Mouse (Mus musculus) layer of hippocampus, adult 8-10 months (tissue): ENCODE measurements at regions not wholly inside any gene's neighbourhood (a gene's known extent, or its start where the extent isn't known, plus 50 kb on each side); places are given as distances from the start of the nearest gene placed in this dataset.
A peak's percentile ranks its signal among the peaks of the same experiment; 100 is the strongest.

Experiments used
- DNase-seq, 2 experiments: peaks; one replicate each; pipeline ENCODE4 v3.0.0; 2022; ENCODE audit warnings: low spot score in 2 of 2

DNA sequence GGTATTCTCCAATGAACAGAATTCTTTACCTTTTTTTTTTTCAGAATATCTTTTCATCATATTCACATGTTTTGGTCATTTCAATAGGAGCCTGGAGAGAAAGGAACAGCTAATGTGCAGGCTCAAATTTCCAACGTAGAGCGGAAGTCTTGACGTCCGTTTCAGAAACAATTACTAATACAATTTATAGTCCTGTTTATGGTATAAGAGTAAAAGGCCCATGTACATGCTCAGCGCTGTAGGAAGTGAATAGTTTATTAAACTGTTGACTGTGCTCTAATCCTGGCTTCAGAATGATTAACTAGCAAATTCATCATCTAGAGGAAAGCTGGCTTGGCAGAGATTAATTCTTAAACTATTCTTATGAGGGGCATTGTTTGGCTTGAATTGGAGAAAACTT is 142.1 kb downstream of the Pik3r1 start:
- DNase-seq, result no peak

DNA sequence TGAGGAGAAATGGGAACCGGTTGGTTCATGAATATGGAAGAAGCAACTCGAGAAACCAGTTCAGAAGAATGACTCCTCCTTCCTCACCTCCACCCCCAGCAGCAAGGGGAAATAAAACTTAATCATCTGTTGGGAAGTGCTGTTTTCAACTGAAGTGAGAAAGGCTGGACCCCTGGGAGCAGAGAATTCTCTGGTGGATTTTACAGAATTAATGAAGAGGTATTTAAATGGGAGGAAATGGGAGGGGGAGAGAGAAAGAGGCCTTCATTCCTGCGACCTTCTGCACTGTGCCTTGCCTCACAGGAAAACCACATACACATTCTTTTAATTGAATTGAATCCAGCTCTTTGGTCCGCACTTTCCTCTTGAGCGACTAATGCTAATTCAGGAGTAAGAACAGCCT is 143.8 kb downstream of the Pik3r1 start:
- no peak for DNase-seq

GRCm38 (mm10) chr13:101622649-101623048 is 145.4 kb downstream of the Pik3r1 start:
- DNase-seq, result no peak

DNA sequence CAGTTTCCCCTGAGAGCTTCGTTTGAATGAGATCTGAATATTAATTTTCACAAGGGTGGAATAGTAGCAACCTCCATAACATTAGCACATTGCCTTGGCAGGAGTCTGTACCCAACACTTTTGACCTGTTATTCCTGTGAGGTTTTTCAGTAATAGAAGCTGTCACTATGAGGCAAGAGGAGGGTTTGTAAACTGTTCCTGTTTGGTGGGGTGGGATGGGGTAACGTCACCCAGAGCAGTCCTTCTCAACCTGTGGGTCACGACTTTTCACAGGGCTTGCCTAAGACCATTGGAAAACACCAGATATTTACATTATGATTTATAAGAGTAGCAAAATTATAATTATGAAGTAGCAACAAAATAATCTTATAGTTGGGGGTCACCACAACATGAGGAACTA is 147.4 kb downstream of the Pik3r1 start:
- DNase-seq, result no peak

- DNase-seq, result no peak
Observed at GRCm38 (mm10) chr13:101619154-101619553, 148.9 kb downstream of the Pik3r1 start.

DNA sequence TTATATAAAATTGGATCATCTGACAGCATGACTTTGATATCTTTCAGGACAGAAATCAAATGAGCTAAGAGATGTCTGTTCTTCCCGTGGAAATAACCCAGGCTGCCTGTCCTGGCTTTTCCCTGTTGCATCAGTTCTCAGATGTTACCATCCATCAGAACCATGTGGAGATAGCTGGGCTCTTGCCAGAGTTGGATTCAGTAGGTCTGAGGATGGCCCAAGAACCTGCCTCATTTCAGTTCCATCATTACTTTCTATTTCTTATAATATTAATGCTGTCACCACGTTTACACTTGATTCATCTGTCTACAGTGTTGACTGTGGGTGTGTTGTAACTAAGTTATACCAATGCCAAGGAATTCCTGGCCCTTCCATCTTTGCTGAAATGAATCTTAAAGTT is 155.2 kb downstream of the Pik3r1 start:
- no peak for DNase-seq

- no peak for DNase-seq
Observed at GRCm38 (mm10) chr13:101611725-101612124, 156.3 kb downstream of the Pik3r1 start.

GRCm38 (mm10) chr13:101606184-101606730 is 161.8 kb downstream of the Pik3r1 start:
- DNase-seq, result peak; percentile 12 to 13

DNA sequence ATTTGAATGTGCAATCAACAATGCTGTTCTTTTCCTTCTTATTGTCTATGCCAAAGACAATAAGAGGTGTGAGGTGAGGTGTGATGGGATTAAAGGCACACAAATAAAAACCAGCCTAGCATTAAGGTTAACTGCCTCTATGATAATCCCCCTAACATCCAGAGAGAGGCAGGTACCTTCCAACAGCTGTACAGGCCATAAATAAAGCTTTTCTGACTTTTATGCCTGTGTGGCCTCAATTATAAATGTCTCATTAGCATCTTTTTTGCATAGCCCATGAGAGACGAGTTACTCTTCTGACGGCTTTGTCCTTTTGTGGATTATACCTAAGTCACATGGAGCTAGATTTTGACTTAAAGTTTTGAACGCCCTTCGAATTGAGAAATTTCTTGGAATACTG is 162.3 kb downstream of the Pik3r1 start:
- DNase-seq, result no peak

GRCm38 (mm10) chr13:101605051-101605450 is 163.0 kb downstream of the Pik3r1 start:
- DNase-seq, result no peak

DNA sequence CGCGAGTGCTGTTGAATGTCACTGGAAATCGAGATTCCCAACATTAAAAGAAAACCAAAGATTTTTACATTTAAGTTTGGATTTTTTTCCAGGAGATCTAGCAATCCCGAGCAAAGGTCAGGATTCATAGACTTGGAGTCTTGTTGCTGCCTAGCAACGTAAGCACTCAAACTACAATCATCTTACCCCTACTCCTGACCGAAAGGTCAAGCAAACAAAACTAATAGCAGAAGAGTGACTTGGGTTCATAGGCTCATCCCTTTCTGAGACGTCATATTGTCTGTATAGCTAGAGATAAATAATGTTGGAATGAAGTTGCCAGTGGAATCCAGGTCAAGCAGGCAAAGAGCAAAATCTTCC is 169.9 kb downstream of the Pik3r1 start:
- no peak for DNase-seq

DNA sequence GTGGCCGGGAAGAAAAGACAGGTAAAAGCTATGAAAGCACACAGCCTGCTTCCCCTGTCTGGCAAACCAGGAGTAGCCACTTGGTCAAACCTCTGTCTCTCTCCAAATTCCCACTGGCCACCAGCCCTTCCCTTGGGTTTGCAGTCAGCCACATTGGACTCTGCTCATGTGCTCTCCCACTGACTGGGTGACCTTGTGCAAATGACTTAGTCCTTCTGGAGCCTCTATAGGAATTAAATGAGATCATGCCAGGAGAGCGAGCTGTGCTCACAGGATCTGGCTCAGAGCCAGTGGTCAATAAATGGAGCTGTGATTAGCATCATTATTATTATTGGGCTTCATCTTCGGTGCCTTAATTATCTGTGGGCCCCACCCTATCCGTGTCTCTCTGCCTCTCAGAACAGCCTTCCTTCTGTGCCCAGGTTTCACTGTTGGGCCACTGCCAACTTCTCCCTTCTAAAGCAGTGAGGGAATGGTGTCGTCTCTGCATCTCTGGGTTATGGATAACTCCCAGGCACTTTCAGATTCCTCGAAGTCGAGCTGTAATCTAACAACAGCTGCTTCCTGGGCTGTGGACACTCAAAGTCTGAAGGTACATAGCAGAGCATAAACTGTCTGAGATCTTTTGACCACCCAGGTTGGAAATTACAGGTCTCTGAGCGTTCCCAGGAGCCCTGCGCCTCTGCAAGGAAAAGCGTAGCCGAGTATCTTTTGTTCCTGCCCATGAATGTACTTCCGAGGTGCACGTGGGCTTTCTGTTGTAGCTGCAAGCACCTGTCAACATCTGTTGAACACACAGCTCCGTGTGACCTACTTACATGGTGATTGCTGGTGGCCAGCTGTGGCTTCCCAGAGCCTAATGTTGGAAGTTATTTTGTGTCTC is 170.5 kb downstream of the Pik3r1 start:
- DNase-seq, result no peak

GRCm38 (mm10) chr13:101594511-101595175 is 173.4 kb downstream of the Pik3r1 start:
- no peak for DNase-seq

DNA sequence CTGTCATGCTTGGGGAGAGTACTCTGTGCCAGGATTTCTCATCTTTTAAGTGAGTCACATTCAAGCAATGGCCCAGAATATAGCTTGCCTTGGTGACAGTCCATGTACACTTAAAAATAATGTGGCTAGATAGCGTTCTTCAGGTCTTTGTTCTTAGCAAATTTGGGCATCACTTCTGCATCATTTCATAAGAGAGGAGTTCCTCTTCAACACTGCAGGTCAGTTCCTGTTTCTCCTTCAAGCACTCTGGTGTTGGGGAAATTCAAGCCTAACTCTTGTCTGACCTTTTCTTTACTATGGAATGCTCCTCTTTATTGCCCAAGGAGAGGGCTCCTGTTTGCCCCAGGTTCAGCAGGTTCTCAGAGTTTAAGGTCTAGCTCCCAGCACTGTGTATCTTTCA is 175.7 kb downstream of the Pik3r1 start:
- DNase-seq, result no peak

GRCm38 (mm10) chr13:101588905-101589304 is 179.1 kb downstream of the Pik3r1 start:
- no peak for DNase-seq

DNA sequence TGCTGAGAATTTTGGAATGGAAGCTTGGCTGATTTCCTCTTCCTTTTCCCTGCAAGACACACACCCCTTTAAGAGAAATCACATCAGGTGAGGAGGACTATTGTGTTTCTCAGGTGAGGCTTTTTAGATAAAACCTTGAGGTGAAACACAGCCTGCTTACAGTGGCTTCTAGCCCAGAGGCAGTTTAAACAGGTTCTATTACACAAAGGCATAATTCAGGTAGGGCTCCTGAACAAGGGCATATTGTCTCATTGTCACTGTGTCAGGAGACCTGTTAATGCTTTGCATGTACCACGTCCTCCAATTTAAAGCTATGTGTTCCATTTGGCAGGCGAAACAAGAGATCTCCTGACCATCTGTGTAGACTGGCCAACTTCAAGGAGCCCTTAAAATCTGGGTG is 181.2 kb downstream of the Pik3r1 start:
- no peak for DNase-seq

- DNase-seq, result no peak
Observed at GRCm38 (mm10) chr13:101576481-101576880, 191.5 kb downstream of the Pik3r1 start.

GRCm38 (mm10) chr13:101572809-101573590 is 195.0 kb downstream of the Pik3r1 start:
- DNase-seq, result no peak

- no peak for DNase-seq
Observed at GRCm38 (mm10) chr13:101572246-101572645, 195.8 kb downstream of the Pik3r1 start.

DNA sequence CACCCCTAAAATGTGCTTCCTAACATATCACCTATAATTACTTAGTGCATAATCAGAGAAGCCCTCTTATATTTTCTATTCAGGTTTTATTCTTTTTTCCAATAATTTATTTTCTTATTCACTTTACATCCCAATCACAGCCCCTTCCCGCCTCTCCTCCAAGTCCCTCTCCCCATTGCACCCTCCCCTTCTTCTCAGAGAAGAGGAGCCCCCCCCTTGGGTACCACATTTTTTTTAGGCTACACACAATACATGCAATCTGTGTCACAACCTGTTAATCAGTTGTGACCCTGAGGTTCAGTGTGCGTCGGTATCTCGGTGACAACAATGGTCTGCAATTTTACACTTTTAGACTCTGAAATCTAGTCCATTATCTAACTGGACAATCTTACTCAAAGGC is 198.0 kb downstream of the Pik3r1 start:
- no peak for DNase-seq

DNA sequence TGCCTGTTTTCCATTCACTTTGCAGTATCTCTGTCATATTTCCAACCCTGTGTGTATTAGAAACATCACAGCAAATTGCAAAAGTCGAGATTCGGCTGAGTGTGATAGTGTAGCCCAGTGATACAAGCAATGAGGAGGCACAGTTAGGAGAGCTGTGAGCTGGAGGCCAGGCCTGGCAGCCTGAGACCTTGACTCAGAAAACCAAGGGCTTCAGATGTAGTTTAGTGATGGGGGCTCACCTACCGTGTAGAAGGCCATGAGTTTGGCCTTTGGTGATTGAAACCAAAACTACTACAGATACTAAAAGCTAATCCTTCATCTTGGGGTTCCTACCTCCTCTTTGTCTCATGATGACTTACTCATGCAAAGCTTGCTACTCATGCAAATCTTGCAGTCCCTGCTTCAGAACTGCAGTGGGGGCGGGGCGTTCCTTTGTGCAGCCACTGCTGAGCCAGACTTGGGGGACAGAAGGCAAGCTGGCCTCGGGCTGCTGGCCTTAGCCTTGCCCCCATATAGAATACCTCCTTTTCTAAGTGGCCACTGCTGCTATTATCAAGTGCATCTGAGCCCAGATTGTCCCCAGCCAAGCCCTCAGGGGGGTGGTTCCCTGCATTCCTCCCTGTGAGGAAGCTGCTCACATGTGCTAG is 198.9 kb downstream of the Pik3r1 start:
- DNase-seq, result no peak
